Mouse (Mus musculus) limb, embryonic 11.5 days (tissue): ENCODE data around the gene Commd7. TPM values are rescaled to one million over a fixed set of nuclear protein-coding genes. Genes with fewer than 3 reads are reported as not detected.

Experiments
- ATAC-seq: fragments of 200-750 bp; cut with Nextera tagmentation; 2 replicates; pipeline ENCODE4 v1.8.0; 2017; ENCODE audit warnings: low read depth; ENCODE audit not compliant: insufficient number of reproducible peaks, low FRiP score, low TSS enrichment
- DNase-seq: peaks from one replicate; pipeline ENCODE4 v3.0.0-alpha.2; 2015; ENCODE audit warnings: low spot score
- H3K27ac ChIP-seq: fragments of 300-500 bp; sonication (generic); replicated peaks from 2 replicates; pipeline ENCODE4 v1.5.1; 2014; ENCODE audit warnings: low read depth, mild to moderate bottlenecking, low read length
- H3K27me3 ChIP-seq: fragments of 300-500 bp; sonication (generic); 2 replicates; pipeline ENCODE4 v1.6.1; 2014; ENCODE audit warnings: mild to moderate bottlenecking, low read length, mixed read lengths; ENCODE audit not compliant: control insufficient read depth, insufficient read depth
- H3K36me3 ChIP-seq: fragments of 300-500 bp; sonication (generic); 2 replicates; pipeline ENCODE4 v1.6.1; 2014; ENCODE audit warnings: mild to moderate bottlenecking, low read length, moderate library complexity, mixed read lengths; ENCODE audit not compliant: control insufficient read depth, insufficient read depth
- H3K4me1 ChIP-seq: fragments of 300-500 bp; sonication (generic); 2 replicates; pipeline ENCODE4 v1.6.1; 2014; ENCODE audit warnings: low read length, mixed read lengths; ENCODE audit not compliant: control insufficient read depth, insufficient read depth
- H3K4me2 ChIP-seq: fragments of 300-500 bp; sonication (generic); 2 replicates; pipeline ENCODE4 v1.6.1; 2014; ENCODE audit warnings: low read depth, mild to moderate bottlenecking, moderate library complexity; ENCODE audit not compliant: severe bottlenecking
- H3K4me3 ChIP-seq: fragments of 300-500 bp; sonication (generic); 2 replicates; pipeline ENCODE4 v1.5.1; 2014; ENCODE audit warnings: low read depth, low read length
- H3K9ac ChIP-seq: fragments of 300-500 bp; sonication (generic); 2 replicates; pipeline ENCODE4 v1.6.1; 2014; ENCODE audit warnings: mild to moderate bottlenecking, low read length
- H3K9me3 ChIP-seq: fragments of 300-500 bp; sonication (generic); 2 replicates; pipeline ENCODE4 v1.6.1; 2016; ENCODE audit warnings: low read length; ENCODE audit not compliant: control insufficient read depth
- WGBS: fragments of 180-500 bp; shearing (Covaris S2); extraction: QIAGEN DNeasy Blood & Tissue Kit; methylation state at CpG from one replicate; pipeline ENCODE4 v1.1.7; 2014; 5-methylcytosine and 5-hydroxymethylcytosine counted together
- polyA plus RNA-seq: library from polyadenylated mRNA; unstranded; fragments of >200 nt; fragmentation: Nextera tagmentation; extraction: Ambion mirVana; gene quantifications from 2 replicates; pipeline ENCODE4 v1.2.1, GENCODE M21; 2014

Gene Commd7
- polyA plus RNA-seq, 1 experiment from 2014 or later: 63.7 TPM

DNA sequence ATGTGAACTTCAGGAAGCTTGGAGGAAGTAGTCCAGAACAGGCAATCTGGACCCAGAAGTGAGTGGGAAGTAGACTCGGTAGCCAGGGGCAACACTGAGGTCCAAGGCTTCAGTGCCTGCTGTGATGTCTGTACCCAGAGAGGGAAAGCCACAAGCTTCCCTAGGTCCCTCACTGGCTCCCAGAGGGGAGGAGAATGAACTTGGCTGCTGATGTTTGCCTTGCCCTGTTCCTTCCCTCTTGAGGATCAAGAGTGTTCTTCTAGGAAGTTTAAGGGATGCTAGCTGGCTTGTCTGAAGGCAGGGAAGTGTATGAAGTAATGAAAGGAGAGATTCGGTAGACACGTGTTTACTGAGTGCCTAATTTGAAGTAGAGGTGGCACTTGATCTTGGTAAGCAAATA lies 9.9 kb upstream of the Commd7 start:
- DNase-seq (no peak), ATAC-seq (no peak)
- Histone ChIP-seq H3K4me3 (no peak overlapping the region), H3K27me3 (no peaks in the 10 kb centered on the region), H3K4me2 (no peak overlapping the region), H3K9ac (no peak overlapping the region), H3K9me3 (no peaks in the 10 kb centered on the region), H3K27ac (no peak overlapping the region), H3K4me1 (no peaks in the 10 kb centered on the region), H3K36me3 (no peaks in the 10 kb centered on the region)
- 29% methylated on average over 3 of the region's 3 CpGs for WGBS

DNA sequence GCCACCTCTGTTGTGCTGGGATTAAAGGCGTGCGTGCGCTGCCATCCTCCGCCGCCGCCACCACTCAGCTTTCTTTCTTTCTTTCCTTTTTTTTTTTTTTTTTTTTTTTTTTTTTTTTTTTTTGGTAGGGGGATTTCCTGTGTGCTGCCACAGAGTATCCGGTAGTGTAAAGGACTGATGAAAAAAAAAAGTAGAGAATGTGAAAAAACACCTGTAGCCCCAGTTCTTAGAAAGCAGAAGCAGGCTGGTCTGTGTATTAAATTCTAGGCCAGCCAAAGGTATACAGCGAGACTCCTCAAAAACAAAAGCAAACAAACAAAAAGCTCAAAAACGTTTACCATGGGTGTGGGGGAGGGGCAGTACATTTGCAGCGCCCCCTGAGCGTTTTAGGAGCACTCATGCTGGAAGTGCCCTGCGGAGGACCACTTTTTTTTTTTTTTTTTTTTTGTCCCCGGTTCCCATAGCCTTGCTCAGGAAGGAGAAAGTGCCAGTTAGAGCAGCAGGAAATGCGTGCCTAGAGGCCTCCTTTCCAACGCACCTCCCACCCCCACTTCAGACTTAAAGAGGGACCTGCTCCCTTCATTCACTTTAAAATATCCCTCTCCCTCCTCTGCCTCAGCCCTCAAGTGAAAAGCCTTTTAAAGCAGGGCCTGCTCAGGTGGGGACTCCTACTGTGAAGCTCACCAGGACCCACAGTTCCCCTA lies 6.5 kb upstream of the Commd7 start:
- Histone ChIP-seq H3K4me2 (no peak overlapping the region), H3K4me3 (no peak overlapping the region), H3K27me3 (no peaks in the 10 kb centered on the region), H3K9ac (no peak overlapping the region), H3K36me3 (no peaks in the 10 kb centered on the region), H3K27ac (no peak overlapping the region), H3K4me1 (no peaks in the 10 kb centered on the region), H3K9me3 (no peaks in the 10 kb centered on the region)
- WGBS: 31% methylated on average over 15 of the region's 15 CpGs
- ATAC-seq (no peak), DNase-seq (peak; percentile 33)

DNA sequence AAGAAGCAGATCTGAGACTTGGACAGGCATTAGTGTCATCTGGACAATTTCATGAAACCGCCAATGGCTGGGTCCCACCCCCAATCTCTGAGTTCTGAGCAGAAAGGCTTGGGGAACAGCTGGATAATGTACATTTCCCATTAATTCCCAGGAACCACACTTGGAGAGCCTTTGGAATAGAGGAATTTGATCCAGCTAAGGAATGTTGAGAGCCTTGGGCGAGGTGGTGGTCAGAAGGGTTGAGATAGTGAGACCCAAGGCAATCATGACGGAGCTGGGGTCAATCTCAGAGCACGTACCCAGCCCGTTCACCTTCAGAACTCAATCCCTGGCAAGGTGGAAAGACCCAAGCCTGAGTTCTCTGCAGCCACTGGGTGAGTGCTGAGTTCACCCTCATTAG lies 678 bp upstream of the Commd7 start:
- H3K4me1 ChIP-seq: no peaks in the 10 kb centered on the region
- ATAC-seq (no peak), DNase-seq (no peak)
- H3K27ac ChIP-seq: no peak overlapping the region
- H3K9ac ChIP-seq: no peak overlapping the region
- H3K36me3 ChIP-seq: no peaks in the 10 kb centered on the region
- H3K9me3 ChIP-seq: no peaks in the 10 kb centered on the region
- H3K4me2 ChIP-seq: peak overlapping the region; percentile 59; the same call in 1 of the 2 replicates
- H3K4me3 ChIP-seq: no peak overlapping the region
- H3K27me3 ChIP-seq: no peaks in the 10 kb centered on the region
- 87% methylated on average over 5 of the region's 5 CpGs for WGBS

DNA sequence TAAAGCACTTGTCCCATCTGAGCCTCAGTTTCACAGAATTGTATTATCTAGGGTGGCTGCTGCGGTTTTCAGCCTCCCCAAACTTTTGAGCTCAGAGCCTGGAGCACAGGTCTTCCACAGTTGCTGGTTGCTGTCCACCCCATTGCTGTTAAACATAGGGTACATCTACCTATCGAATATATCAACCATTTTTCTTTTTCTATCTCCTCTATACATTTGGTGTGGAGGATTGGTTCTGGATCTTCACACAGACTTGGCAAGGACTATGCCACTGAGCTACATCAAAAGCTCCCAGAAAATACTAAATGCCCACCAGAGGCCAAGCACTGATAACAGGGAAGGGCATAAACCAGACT lies 268 bp upstream of the Commd7 start:
- Histone ChIP-seq H3K9me3 (no peaks in the 10 kb centered on the region), H3K27ac (peak overlapping the region; percentile 86; the same call in 1 of the 2 replicates), H3K4me1 (no peaks in the 10 kb centered on the region), H3K27me3 (no peaks in the 10 kb centered on the region), H3K36me3 (no peaks in the 10 kb centered on the region; the same call in 1 of the 2 replicates), H3K9ac (peak overlapping the region; percentile 89), H3K4me3 (peak overlapping the region; percentile 94), H3K4me2 (peak overlapping the region; percentile 59)
- DNase-seq: no peak
- no peak for ATAC-seq
- 31% methylated on average over 2 of the region's 2 CpGs for WGBS

DNA sequence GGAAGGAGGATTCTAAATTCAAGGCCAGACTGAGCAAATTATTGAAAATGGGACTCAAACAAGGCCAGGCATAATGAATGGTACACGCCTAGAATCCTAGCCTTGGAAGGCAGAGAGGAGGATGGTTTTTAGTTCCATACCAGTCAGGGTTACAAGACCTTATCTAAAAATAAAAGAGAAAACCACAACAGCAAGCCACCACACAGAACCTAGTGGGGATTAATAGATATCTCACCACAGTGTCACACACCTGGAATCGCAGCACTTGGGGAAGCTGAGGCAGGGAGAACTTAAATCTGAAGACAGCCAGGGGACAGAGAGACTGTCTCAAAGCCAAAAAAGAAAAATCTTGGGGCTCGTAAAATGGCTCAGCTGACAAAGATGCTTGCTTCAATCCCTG lies 1.6 kb downstream of the Commd7 start:
- ATAC-seq: no peak
- no peaks in the 10 kb centered on the region for H3K27me3 ChIP-seq
- no peaks in the 10 kb centered on the region for H3K4me1 ChIP-seq
- no peak overlapping the region for H3K4me2 ChIP-seq
- WGBS: 92% methylated on average over 3 of the region's 3 CpGs
- no peaks in the 10 kb centered on the region for H3K9me3 ChIP-seq
- no peak overlapping the region for H3K27ac ChIP-seq
- no peak for DNase-seq
- H3K36me3 ChIP-seq: peaks cover 7% of the 10 kb centered on the region; the same call in 1 of the 2 replicates
- H3K9ac ChIP-seq: no peak overlapping the region
- H3K4me3 ChIP-seq: no peak overlapping the region

DNA sequence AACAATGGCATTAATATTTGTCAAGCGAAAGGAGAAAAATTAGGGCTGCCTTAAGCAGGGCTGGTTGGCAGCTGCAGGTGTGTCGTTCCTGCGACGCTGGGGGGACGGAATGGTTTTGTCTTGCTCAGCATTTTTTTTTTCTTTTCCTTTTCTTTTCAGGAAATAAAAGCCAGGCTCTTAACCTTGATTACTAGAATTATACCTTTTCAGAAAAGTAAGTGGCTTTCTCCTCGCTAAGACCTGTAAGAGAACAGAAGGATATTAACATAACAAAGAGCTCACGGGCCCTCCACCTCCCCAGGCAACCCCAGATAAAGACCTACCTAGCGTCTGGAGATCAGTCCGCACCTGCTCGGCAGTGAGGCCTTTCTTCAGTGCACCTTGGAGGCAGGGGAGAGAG lies 10.1 kb downstream of the Commd7 start:
- Histone ChIP-seq H3K4me1 (no peaks in the 10 kb centered on the region), H3K4me2 (no peak overlapping the region), H3K27ac (no peak overlapping the region), H3K36me3 (peaks cover 27% of the 10 kb centered on the region), H3K9ac (no peak overlapping the region), H3K27me3 (no peaks in the 10 kb centered on the region), H3K4me3 (no peak overlapping the region), H3K9me3 (no peaks in the 10 kb centered on the region)
- no peak for ATAC-seq
- WGBS: 74% methylated on average over 10 of the region's 10 CpGs
- DNase-seq: no peak

DNA sequence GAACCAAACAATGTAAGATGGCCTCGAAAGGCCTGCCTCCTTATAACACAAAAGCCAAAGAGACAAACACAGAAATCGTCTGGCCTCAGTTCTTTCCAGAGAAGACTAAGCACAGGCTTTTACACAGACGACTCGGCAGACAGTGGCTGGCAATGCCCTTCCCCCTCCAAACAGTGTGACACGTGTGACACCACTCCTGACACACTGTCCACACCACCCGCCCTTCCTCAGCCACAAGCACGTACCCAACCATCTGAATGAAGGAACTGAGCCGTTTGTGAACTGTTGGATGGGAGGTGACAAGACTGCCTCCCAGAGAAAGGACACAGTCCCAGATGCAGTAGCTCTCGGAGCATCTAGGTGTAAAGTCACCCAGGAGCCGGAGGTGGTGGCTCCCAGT lies 13.7 kb downstream of the Commd7 start:
- DNase-seq: no peak
- 78% methylated on average over 10 of the region's 10 CpGs for WGBS
- Histone ChIP-seq H3K9me3 (no peaks in the 10 kb centered on the region), H3K27me3 (no peaks in the 10 kb centered on the region), H3K4me2 (no peak overlapping the region), H3K4me1 (no peaks in the 10 kb centered on the region), H3K27ac (no peak overlapping the region), H3K4me3 (no peak overlapping the region), H3K9ac (no peak overlapping the region), H3K36me3 (peaks cover 23% of the 10 kb centered on the region)
- ATAC-seq: no peak

DNA sequence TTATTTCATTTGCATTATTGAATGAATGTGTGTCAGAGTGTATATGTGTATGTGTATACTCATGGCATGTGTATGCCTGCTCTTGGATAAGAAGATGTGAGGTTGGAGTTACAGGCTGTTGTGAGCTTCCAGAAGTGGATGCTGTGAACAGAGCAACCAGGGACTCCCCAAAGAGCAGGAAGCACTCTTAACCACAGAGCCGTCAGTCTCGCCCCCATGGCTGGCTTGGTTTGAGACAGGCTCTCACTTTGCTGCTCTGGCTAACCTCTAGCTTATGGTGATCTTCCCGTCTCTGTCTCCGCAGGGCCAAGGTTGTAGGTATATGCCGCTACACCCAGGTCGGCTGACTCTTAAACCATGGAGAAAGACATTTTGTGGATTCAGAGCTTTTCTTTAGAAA lies 14.1 kb downstream of the Commd7 start:
- 92% methylated on average over 6 of the region's 6 CpGs for WGBS
- no peak for DNase-seq
- Histone ChIP-seq H3K27ac (no peak overlapping the region), H3K4me3 (no peak overlapping the region), H3K27me3 (no peaks in the 10 kb centered on the region), H3K9ac (no peak overlapping the region), H3K36me3 (peaks cover 23% of the 10 kb centered on the region), H3K4me2 (no peak overlapping the region), H3K4me1 (no peaks in the 10 kb centered on the region), H3K9me3 (no peaks in the 10 kb centered on the region)
- no peak for ATAC-seq

DNA sequence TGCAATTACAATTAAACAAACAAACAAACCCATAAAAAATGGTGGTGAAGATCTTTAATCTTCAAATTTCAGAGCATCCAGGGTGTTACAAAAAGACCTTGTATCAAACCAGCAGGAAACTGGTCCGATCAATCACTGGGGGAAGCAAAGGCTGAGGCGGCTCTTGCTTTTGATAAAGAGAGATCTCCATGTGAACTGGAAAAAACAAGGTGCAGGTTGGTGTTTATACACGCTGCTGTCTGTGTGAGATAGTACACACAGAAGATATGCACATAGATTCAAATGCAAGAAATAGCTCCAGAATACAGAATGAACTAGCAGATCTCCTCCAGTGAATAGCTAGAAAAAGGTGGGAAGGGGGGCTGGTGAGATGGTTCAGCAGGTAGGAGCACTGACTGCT lies 15.7 kb downstream of the Commd7 start:
- Histone ChIP-seq H3K9ac (no peak overlapping the region), H3K27ac (no peak overlapping the region), H3K4me3 (no peak overlapping the region), H3K9me3 (no peaks in the 10 kb centered on the region), H3K27me3 (no peaks in the 10 kb centered on the region), H3K4me1 (no peaks in the 10 kb centered on the region), H3K36me3 (peaks cover 19% of the 10 kb centered on the region), H3K4me2 (no peak overlapping the region)
- WGBS: 93% methylated on average over 3 of the region's 3 CpGs
- DNase-seq (no peak), ATAC-seq (no peak)
